ENCODE assay signal across 27 mouse cellular contexts in the genomic region with DNA sequence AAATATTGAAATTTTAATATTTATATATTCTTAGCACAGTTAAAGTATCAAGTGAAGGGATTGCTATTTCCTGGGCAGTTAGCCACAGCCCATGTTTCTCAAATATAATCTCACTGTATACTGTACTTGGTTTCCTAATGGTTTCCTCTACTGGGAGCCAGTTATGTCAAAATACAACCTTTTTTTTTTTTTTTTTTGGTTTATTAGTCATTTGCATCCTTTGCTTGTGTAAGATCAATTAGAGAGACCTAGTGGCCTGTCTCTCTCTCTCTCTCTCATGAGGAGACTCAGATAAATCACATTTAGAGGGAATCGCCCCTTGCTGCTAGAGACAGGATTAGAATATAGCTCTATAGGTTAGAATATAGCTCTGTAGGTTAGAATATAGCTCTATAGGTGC.
DNase-seq lines count a peak whose midpoint lies in the region; ATAC-seq and TF ChIP-seq lines count a peak whose summit lies in the region.
"Had no signal": no experiment of that assay in that cellular context is flagged by ENCODE, and none has a peak within 500 bp of the region (broad histone marks: within the 10 kb centered on the region; RNA-seq: fewer than 3 reads in every experiment).

No protein-coding gene starts in this region.

- H3K9ac ChIP-seq in lung, embryonic 14.5 days: no peak overlapping the region
- H3K9ac ChIP-seq in lung, postnatal 0 days (replicated peaks; ENCODE audit: low read depth): no peak overlapping the region
- H3K9ac ChIP-seq: forebrain, embryonic 13.5 days; heart, embryonic 12.5 days; heart, embryonic 15.5 days; hindbrain, embryonic 14.5 days had no signal

- 77% methylated on average over 1 of the region's 1 CpGs for WGBS in lung, embryonic 14.5 days
- WGBS in lung, postnatal 0 days: 65% methylated on average over 1 of the region's 1 CpGs

- no peak overlapping the region for H3K4me3 ChIP-seq in lung, embryonic 14.5 days (ENCODE audit: low read depth, low read length)
- H3K4me3 ChIP-seq in lung, postnatal 0 days (ENCODE audit: low read depth, low read length): no peak overlapping the region
- H3K4me3 ChIP-seq: forebrain, embryonic 10.5 days; forebrain, embryonic 13.5 days; gastrocnemius, adult 2 months; heart, embryonic 12.5 days; heart, embryonic 15.5 days; hindbrain, embryonic 10.5 days had no signal

- DNase-seq in lung, embryonic 14.5 days: peak; percentile 44
- DNase-seq in lung, adult 18-20 months: no peak
- peak; percentile 57 for DNase-seq in lung, postnatal 0 days (ENCODE audit: low spot score)
- no peak for DNase-seq in lung, postnatal 25 days (ENCODE audit: low spot score)
- DNase-seq in liver: no peak
- DNase-seq: adrenal gland, adult 8-10 months; adrenal gland, postnatal 25 days; cerebellum, adult 18-20 months; cerebellum, adult 9-10 months; cerebellum, postnatal 14 days; gastrocnemius, adult 2 months; gastrocnemius, postnatal 14 days; heart, adult 18-20 months; heart, postnatal 10 days; heart, postnatal 36 days had no signal

- H3K4me2 ChIP-seq in lung, embryonic 14.5 days: no peak overlapping the region
- no peak overlapping the region for H3K4me2 ChIP-seq in lung, postnatal 0 days (replicated peaks; ENCODE audit: low read depth, low read length)
- H3K4me2 ChIP-seq: forebrain, embryonic 13.5 days; heart, embryonic 12.5 days; heart, embryonic 15.5 days; hindbrain, embryonic 14.5 days had no signal

- no peaks in the 10 kb centered on the region for H3K9me3 ChIP-seq in lung, embryonic 14.5 days (ENCODE audit: low read depth, low read length)
- no peaks in the 10 kb centered on the region for H3K9me3 ChIP-seq in lung, postnatal 0 days (ENCODE audit: low read length)
- H3K9me3 ChIP-seq: forebrain, embryonic 10.5 days; forebrain, embryonic 13.5 days; heart, embryonic 12.5 days; heart, embryonic 15.5 days; hindbrain, embryonic 10.5 days had no signal

- no peak overlapping the region for H3K27ac ChIP-seq in lung, embryonic 14.5 days (ENCODE audit: low read depth)
- no peak overlapping the region for H3K27ac ChIP-seq in lung, postnatal 0 days (ENCODE audit: low read length)
- H3K27ac ChIP-seq: forebrain, embryonic 10.5 days; forebrain, embryonic 13.5 days; gastrocnemius, adult 2 months; heart, embryonic 15.5 days; hindbrain, embryonic 10.5 days; hindbrain, embryonic 14.5 days; hindbrain, postnatal 0 days had no signal

- ATAC-seq in lung, embryonic 14.5 days (ENCODE audit: insufficient read depth): no peak
- ATAC-seq in lung, postnatal 0 days: no peak
- peak; percentile 35 for ATAC-seq in megakaryocyte progenitor cell, adult 5-6 weeks (replicated peaks; ENCODE audit: poor library complexity)
- ATAC-seq: activated CD4-positive, CD25-positive, alpha-beta regulatory T cell, adult 4 months; CD4-positive, CD25-positive, alpha-beta regulatory T cell, adult 4 months; forebrain, embryonic 13.5 days; forebrain, embryonic 16.5 days; hindbrain, postnatal 0 days; inflammation-experienced regulatory T-cells, adult 6 months had no signal

- TF ChIP-seq EP300 in lung, postnatal 0 days (IDR thresholded peaks at IDR 0.05): no peak

- H3K27me3 ChIP-seq in lung, embryonic 14.5 days (ENCODE audit: insufficient read depth, low read length): no peaks in the 10 kb centered on the region
- H3K27me3 ChIP-seq in lung, postnatal 0 days (replicated peaks; ENCODE audit: insufficient read depth, low read length): no peaks in the 10 kb centered on the region
- H3K27me3 ChIP-seq: forebrain, embryonic 13.5 days; heart, embryonic 12.5 days; heart, embryonic 15.5 days had no signal

- no peak for TF ChIP-seq CTCF in lung, embryonic 14.5 days (IDR thresholded peaks at IDR 0.05; ENCODE audit: low read depth)
- no peak for TF ChIP-seq CTCF in lung, postnatal 0 days (IDR thresholded peaks at IDR 0.05)

- H3K4me1 ChIP-seq in lung, embryonic 14.5 days (ENCODE audit: insufficient read depth): 0 out of 2 replicates have a peak, but pooled peaks cover 2% of the 10 kb centered on the region
- 0 out of 2 replicates have a peak, but pooled peaks cover 7% of the 10 kb centered on the region for H3K4me1 ChIP-seq in lung, postnatal 0 days (ENCODE audit: insufficient read depth, low read depth, low read length)

- no peaks in the 10 kb centered on the region for H3K36me3 ChIP-seq in lung, embryonic 14.5 days (ENCODE audit: insufficient read depth)
- H3K36me3 ChIP-seq in lung, postnatal 0 days (ENCODE audit: insufficient read depth, low read length): no peaks in the 10 kb centered on the region
- H3K36me3 ChIP-seq: forebrain, embryonic 10.5 days; heart, embryonic 12.5 days; heart, embryonic 15.5 days; hindbrain, embryonic 10.5 days had no signal

Comparison
In these comparisons a context has a peak if more than half of its experiments do, and no peak if none do; other contexts are left out.
1. DNase-seq: peak in lung, embryonic 14.5 days (single experiment) and lung, postnatal 0 days (single experiment); none in lung, adult 18-20 months (0 of 2), lung, postnatal 25 days (single experiment) and liver (single experiment).